Mouse (Mus musculus) erythroblast, embryonic 14.5 days (primary cell): Measurements from ENCODE around the gene Mthfr. TPM values are rescaled to one million over a fixed set of nuclear protein-coding genes. Genes with fewer than 3 reads are reported as not detected.

Experiments used
- H3K27me3 ChIP-seq: 2 replicates; pipeline ENCODE4 v1.6.1; 2012; ENCODE audit warnings: inconsistent platforms; ENCODE audit not compliant: control insufficient read depth
- H3K36me3 ChIP-seq: 2 replicates; pipeline ENCODE4 v1.6.1; 2012; ENCODE audit warnings: mild to moderate bottlenecking, inconsistent platforms; ENCODE audit not compliant: control insufficient read depth
- H3K4me1 ChIP-seq: 2 replicates; pipeline ENCODE4 v1.6.1; 2012; ENCODE audit warnings: inconsistent platforms; ENCODE audit not compliant: control insufficient read depth
- H3K4me3 ChIP-seq: replicated peaks from 2 replicates; pipeline ENCODE3; 2012; ENCODE audit warnings: moderate library complexity, mild to moderate bottlenecking, inconsistent platforms
- H3K9me3 ChIP-seq: 2 replicates; pipeline ENCODE4 v1.6.1; 2012; ENCODE audit warnings: low read length, inconsistent platforms, mixed read lengths; ENCODE audit not compliant: control insufficient read depth
- GATA1 ChIP-seq: IDR thresholded peaks from 2 replicates; pipeline ENCODE4 v1.6.1; 2012; ENCODE audit warnings: low read length, inconsistent platforms, mixed read lengths
- TAL1 ChIP-seq: IDR thresholded peaks from 3 replicates; pipeline ENCODE4 v1.6.1; 2012; ENCODE audit warnings: low read length, inconsistent platforms, mixed read lengths
- polyA plus RNA-seq: library from polyadenylated mRNA; stranded (reverse); fragments of >175 nt; gene quantifications from 2 replicates; pipeline ENCODE4 v1.2.3, GENCODE M21; 2012

Gene Mthfr
- polyA plus RNA-seq, 1 experiment, result 2.8 TPM

- H3K4me1 ChIP-seq, result peaks cover 10% of the 10 kb centered on the region
- TF ChIP-seq TAL1 (no peak), GATA1 (no peak)
- no peaks in the 10 kb centered on the region for H3K27me3 ChIP-seq
- no peak overlapping the region for H3K4me3 ChIP-seq
- no peaks in the 10 kb centered on the region for H3K9me3 ChIP-seq
- H3K36me3 ChIP-seq, result no peaks in the 10 kb centered on the region
Measured at GRCm38 (mm10) chr4:148097936-148098335, 59.1 kb downstream of the Mthfr start.

GRCm38 (mm10) chr4:148098666-148099065, 59.8 kb downstream of the Mthfr start:
- peaks cover 10% of the 10 kb centered on the region for H3K4me1 ChIP-seq
- H3K27me3 ChIP-seq, result no peaks in the 10 kb centered on the region
- no peaks in the 10 kb centered on the region for H3K36me3 ChIP-seq
- no peak overlapping the region for H3K4me3 ChIP-seq
- no peak for TF ChIP-seq TAL1
- no peak for TF ChIP-seq GATA1
- H3K9me3 ChIP-seq, result no peaks in the 10 kb centered on the region

DNA sequence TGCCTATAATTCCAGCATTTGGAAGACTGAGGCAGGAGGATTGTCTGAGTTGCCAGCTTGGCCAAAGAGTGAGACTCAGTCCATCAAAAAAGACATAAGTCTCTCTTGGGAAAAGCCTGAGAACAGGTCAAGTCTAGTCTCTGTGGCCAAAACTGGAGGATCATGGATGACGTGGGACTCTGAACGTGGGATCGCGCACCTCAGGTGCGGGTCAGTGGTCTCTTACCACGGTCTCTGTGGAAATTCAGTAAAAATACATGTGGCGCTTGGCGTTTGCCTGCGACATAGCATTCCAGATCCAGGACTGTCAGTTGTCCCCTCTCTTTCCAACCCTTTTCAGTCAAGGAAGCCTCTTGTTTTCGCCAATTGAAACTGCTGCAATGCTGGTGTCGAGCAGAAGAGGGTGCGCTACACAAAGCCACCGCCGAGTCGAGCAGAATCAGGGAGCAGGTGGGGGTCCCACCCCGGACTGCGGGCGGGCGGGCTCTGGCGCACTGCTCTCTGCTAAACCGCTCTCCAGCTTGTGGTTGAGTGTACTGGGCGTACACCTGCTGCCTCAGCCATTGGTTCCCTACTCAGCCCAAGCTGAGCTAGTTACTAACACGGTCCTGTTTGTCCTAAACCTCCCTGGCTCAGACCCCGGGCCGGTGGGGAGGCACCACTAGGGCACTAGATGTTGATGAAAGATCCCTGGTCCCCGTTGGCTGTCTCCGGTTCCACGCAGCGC, 63.1 kb downstream of the Mthfr start:
- no peaks in the 10 kb centered on the region for H3K36me3 ChIP-seq
- H3K4me1 ChIP-seq, result no peaks in the 10 kb centered on the region
- no peak overlapping the region for H3K4me3 ChIP-seq

GRCm38 (mm10) chr4:148104146-148104545, 65.3 kb downstream of the Mthfr start:
- no peaks in the 10 kb centered on the region for H3K36me3 ChIP-seq

More for the DNA sequence above, 63.1 kb downstream of the Mthfr start:
- no peak for TF ChIP-seq TAL1
- TF ChIP-seq GATA1, result no peak
- Histone ChIP-seq H3K27me3 (no peaks in the 10 kb centered on the region), H3K9me3 (no peaks in the 10 kb centered on the region)

GRCm38 (mm10) chr4:148107621-148108291, 68.9 kb downstream of the Mthfr start:
- H3K36me3 ChIP-seq, result no peaks in the 10 kb centered on the region
- H3K4me1 ChIP-seq, result no peaks in the 10 kb centered on the region
- TF ChIP-seq GATA1, result no peak
- TF ChIP-seq TAL1, result no peak
- H3K9me3 ChIP-seq, result no peaks in the 10 kb centered on the region
- H3K4me3 ChIP-seq, result no peak overlapping the region
- peaks cover 9% of the 10 kb centered on the region for H3K27me3 ChIP-seq

More at GRCm38 (mm10) chr4:148104146-148104545, 65.3 kb downstream of the Mthfr start:
- H3K4me1 ChIP-seq, result no peaks in the 10 kb centered on the region
- H3K4me3 ChIP-seq, result no peak overlapping the region
- H3K9me3 ChIP-seq, result no peaks in the 10 kb centered on the region
- peaks cover 9% of the 10 kb centered on the region for H3K27me3 ChIP-seq
- TF ChIP-seq GATA1, result no peak
- TF ChIP-seq TAL1, result no peak

DNA sequence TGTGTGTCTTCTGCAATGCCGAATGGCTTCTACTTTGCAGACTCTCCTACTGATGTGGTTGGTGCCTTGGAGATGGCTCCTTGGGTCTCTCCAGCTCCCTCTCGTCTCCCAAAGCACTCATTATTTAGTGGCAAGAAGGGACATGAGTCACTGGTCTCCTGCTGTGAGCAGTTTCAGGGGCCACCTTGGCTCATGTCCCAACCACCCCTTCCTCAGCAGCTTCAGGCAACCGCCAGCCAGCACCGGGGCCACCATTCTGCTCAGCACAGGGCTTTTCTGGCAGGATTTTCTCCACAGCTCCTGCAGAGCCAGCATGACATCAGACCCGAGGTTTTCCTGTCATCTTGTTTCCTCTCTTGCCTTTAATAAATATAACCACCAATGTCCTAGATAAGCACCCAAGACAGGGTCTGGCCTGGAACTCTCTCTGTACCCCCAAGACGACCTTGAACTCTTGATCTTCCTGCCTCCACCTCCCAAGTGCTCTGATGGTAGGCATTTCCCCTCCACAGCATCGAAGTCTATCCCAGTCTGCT, 69.8 kb downstream of the Mthfr start:
- Histone ChIP-seq H3K9me3 (no peaks in the 10 kb centered on the region), H3K4me3 (no peak overlapping the region), H3K36me3 (no peaks in the 10 kb centered on the region), H3K27me3 (peaks cover 9% of the 10 kb centered on the region), H3K4me1 (no peaks in the 10 kb centered on the region)
- TF ChIP-seq TAL1 (no peak), GATA1 (no peak)

Other genes with a start within 250 kb of the Mthfr start
- not detected in 2 replicates for gene Zfp984, start 229.3 kb upstream of the Mthfr start, polyA plus RNA-seq
- 0.01 TPM in 1 of 2 replicates, not detected in the other for gene Zfp933, start 190.7 kb upstream of the Mthfr start, polyA plus RNA-seq
- 9.4 and 19.8 TPM in 2 replicates for gene Miip, start 170.3 kb upstream of the Mthfr start, polyA plus RNA-seq
- gene Fv1, start 170.1 kb upstream of the Mthfr start, polyA plus RNA-seq, result not detected in 2 replicates
- 0.89 and 1.5 TPM in 2 replicates for gene Mfn2, start 134.4 kb upstream of the Mthfr start, polyA plus RNA-seq
- gene Plod1, start 102.3 kb upstream of the Mthfr start, polyA plus RNA-seq, result 0.14 and 0.29 TPM in 2 replicates
- 5.7 and 5.9 TPM in 2 replicates for gene 2510039O18Rik, start 98.2 kb upstream of the Mthfr start, polyA plus RNA-seq
- gene Nppb, start 53.3 kb upstream of the Mthfr start, polyA plus RNA-seq, result not detected in 2 replicates
- gene Nppa, start 38.4 kb upstream of the Mthfr start, polyA plus RNA-seq, result not detected in 2 replicates
- gene Clcn6, start 256 bp upstream of the Mthfr start, polyA plus RNA-seq, result 0.11 and 0.29 TPM in 2 replicates
- 0.17 and 0.30 TPM in 2 replicates for gene Agtrap, start 49.0 kb downstream of the Mthfr start, polyA plus RNA-seq
- gene Mad2l2, start 91.3 kb downstream of the Mthfr start, polyA plus RNA-seq, result 2.9 and 3.8 TPM in 2 replicates
- 0.01 TPM in 1 of 2 replicates, not detected in the other for gene Draxin, start 91.6 kb downstream of the Mthfr start, polyA plus RNA-seq
- gene Fbxo6, start 113.1 kb downstream of the Mthfr start, polyA plus RNA-seq, result 2.6 and 2.7 TPM in 2 replicates
- gene Fbxo44, start 121.4 kb downstream of the Mthfr start, polyA plus RNA-seq, result 0.08 and 0.09 TPM in 2 replicates
- gene Fbxo2, start 121.5 kb downstream of the Mthfr start, polyA plus RNA-seq, result not detected in 2 replicates
- 0.01 TPM in 1 of 2 replicates, not detected in the other for gene Disp3, start 248.9 kb downstream of the Mthfr start, polyA plus RNA-seq